Mouse (Mus musculus) megakaryocyte, embryonic 14.5 days (primary cell): ENCODE measurements at regions not wholly inside any gene's neighbourhood (a gene's known extent, or its start where the extent isn't known, plus 50 kb on each side); places are given as distances from the start of the nearest gene placed in this dataset.

Experiments
- FLI1 ChIP-seq: IDR thresholded peaks from 2 replicates; pipeline ENCODE4 v1.6.1; 2012; ENCODE audit warnings: low read length, inconsistent platforms, mixed read lengths
- GATA1 ChIP-seq: IDR thresholded peaks from 3 replicates; pipeline ENCODE4 v1.6.1; 2012; ENCODE audit warnings: mixed read lengths, low read length, inconsistent platforms, borderline replicate concordance

GRCm38 (mm10) chr3:128104516-128104915 lies 208.4 kb upstream of the Fam241a start:
- TF ChIP-seq GATA1 (no peak), FLI1 (no peak)
